Mouse (Mus musculus): Measurements from ENCODE around the gene Sh2b3.

The Sh2b3 gene

DNA sequence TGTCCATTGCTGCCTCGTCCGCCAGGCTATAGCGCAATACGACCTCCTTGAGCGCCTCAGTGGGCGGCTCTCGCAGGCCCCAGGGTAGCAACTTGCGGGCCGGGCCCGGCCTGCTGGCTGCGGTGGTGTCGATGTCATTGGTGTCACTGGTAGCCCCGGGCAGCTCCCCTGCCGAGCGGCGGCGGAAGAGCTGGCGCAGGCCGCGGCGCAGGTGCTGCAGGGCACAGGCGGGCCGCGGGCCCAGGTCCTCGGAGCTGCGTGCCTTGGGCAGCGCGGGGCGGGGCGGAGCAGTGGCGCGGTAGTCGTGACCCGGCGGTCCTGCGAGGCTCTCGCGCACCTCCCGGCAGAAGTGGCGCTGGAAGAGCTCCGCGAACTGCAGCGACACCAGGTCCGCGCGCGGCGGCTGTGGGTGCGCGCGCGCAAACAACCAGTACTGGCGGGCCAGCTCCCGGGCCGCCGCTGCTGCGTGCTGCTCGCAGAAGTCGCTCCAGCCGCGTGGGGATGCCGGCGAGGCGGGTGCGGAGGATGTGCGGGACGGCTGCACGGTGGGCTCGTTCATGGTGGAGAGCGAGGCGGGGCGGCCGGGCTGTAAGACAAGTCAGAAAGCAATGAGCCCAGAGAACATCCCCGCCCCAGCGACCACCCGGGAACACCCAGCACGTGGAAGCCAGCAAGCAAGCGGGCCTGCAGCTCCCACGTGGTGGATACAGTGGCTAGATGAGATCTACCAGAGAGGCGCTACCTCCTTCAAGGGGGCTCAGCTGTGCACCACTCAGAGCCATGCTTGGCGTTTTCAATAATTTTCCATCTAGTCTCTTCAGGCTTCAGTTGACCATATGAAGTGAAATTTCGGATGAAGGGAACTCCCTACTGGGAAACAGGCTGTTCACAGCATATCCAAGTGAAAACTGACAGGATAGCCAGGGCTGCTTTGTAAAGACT lies 8.7 kb downstream of the Sh2b3 start:
- in situ Hi-C loops (cut with MboI, MseI) = loop anchor here (25.0 kb wide), 2 partner anchors 534 to 1316 kb away; partner anchors contain the start of genes Fam216a, Gpn3, Plbd2 and Rad9b

DNA sequence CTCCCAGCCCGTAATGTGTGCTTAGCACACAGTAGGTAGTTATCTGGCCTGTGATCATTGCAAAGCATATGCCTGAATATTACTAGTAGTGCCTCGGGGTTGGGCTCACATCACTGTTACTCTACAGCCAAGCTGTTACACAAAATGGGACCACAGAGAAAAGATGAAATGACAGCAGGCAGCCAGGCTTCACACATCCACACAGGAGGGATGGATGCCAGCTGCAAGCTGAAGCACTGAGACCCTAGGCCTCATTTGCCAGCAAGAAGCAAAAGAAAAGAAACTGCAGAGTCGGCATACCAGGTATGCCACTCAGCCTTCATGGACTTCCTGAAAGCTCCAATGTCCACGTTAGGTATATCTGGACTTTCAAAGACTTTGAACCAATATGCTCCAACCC lies 9.6 kb downstream of the Sh2b3 start:
- in situ Hi-C loops (cut with MboI, MseI) = loop anchor here (25.0 kb wide), 2 partner anchors 534 to 1316 kb away; partner anchors contain the start of genes Fam216a, Gpn3, Plbd2 and Rad9b

DNA sequence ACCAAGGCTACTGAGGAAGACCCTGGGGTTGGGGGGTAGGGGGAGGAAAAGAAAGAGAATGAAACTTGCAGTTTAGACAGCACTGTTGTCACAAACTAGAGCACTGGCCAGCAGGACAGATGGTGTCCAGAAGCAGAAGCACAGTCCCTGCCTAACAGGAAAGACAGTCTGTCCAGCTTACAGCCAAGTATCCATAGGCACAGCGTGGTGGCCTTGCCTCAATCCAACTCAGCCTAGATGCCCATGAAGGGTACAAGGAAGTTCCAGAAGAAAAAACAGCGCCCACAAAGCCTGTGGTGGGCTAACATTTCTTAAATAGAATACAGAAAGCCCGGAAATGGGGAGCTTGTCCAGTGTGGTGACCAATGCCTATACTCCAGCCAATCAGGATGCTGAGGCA lies 11.8 kb downstream of the Sh2b3 start:
- in situ Hi-C loops (cut with MboI, MseI) = loop anchor here (25.0 kb wide), 2 partner anchors 537 to 1313 kb away; partner anchors contain the start of genes Fam216a, Gpn3, Plbd2 and Rad9b

DNA sequence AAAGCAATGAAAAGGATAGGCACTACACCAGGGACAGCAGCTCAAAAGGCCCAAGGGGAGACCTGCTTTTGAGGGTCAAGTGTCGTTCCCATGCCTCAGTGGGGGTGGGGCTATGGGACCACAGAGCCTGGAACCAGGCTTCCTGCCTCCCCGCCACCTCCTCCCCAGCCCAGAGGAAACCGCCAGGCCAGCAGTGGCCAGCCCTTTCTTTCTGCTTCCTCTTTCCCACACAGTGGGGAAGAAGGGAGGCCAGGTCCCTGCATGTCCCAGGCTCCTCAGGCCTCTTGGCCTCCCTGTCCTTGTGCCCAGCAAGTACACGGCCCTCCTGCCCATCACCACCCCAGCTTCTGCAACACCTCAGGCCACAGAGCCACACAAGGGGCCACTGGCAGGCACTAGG lies 13.3 kb downstream of the Sh2b3 start:
- in situ Hi-C loops (cut with MboI, MseI) = no loop called here

DNA sequence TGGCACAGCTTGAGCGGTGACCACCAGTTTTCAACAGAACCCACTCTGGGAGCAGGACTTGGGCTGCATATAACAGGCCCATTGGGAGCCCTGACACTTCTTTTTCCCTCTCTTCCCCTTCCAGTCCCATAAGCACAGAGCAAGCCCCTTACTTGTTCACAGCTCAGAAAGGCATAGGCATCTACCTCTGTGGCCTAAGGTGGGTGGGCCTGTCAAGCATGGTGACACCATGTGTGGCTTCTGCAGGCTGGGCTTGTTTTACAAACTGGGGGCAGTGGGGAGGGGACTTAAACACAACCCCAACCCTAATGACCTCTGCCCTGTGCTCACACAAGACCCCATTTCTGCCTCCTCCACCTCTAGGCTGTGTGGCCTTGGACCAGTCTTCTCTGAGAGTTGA lies 13.8 kb downstream of the Sh2b3 start:
- in situ Hi-C loops (cut with MboI, MseI) = no loop called here

DNA sequence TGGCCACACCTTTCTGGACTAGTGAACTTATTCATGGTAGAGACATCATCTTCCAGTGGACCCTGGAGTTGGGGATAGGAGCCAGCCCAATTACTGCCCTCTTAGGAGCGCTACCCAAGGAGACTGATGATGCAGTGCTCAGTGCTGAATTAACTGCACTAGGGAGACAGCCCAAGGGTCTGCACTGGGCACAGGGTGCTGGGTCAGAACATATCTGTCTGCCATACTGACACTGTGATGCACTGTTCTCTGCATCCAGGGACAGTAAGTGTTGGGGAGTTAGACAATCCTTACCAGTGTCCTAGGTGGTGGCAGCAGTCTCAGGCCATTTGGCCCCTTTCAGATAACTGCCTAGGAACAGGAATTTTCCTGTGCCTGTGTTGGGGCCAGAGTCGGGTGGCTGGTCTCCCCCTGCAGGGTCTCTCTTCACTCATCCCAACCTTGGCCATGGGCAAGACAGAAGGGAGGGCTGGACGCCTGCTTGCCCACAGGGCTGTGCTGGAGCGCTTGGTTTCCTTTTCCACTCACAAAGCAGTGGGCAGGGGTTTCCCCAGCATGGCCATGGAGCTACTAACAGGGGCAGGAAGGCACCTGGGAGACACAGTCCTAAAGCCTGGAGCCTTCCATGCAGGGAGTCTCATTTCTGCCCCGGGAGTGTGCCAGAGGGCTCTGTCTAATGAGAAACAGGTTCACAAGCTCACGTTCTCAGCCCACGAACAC lies 14.5 kb downstream of the Sh2b3 start:
- in situ Hi-C loops (cut with MboI, MseI) = no loop called here

DNA sequence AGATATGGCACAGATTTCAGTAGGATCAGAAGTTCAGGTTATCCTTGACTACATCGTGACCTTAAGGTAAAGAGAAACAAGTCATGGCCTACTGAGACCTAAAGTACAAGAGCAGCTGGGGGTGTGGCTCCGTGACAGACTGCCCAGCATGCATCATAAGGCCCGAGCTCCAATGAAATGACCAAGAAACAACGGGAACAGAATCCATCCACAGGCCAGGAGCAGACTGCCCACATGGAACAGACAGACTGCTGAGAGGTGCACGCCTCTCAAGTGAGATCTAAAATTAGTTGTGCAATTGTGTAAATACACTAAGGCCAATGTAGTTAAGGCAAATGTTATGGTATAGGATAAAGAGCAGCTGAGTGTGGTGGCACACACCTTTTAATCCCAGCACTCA lies 15.9 kb downstream of the Sh2b3 start:
- in situ Hi-C loops (cut with MboI, MseI) = no loop called here

DNA sequence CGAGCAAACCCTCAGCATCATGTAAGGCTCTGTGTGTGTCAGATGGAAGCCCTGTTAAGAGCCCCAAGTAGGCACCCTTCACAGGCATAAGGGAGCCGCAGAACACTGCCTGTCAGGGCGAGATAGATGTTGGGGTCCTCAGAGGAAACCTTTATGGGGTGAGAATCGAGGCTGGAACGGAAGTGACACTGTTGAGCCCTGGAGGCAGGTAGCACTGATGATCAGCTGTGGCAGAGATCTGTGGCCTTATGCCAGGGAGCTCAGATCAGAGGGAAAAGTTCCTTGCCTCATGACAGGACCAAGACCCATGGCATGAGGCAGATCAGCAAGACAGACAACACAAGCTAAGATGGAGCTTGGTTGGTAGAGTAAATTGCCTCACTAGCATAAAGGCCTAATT lies 16.3 kb downstream of the Sh2b3 start:
- in situ Hi-C loops (cut with MboI, MseI) = no loop called here

DNA sequence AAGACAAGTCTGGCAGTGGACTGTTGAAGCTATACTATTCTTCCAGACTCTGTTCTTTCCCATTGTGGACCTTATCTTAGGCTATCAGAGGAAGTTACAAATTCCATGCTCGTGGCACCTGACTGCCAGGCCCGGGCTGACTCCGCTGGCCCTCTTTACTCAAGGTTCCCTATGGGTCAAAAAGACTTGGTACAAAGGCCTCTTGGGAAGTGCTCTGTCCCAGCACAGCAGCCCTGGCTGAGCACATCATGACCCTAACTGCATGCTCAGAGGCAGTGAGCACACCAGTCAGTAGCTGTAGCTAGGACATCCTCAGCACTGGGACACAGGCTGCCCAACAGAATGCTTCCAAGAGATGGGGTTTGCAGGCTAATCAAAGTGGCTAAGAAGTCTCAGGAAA lies 16.8 kb downstream of the Sh2b3 start:
- in situ Hi-C loops (cut with MboI, MseI) = no loop called here

DNA sequence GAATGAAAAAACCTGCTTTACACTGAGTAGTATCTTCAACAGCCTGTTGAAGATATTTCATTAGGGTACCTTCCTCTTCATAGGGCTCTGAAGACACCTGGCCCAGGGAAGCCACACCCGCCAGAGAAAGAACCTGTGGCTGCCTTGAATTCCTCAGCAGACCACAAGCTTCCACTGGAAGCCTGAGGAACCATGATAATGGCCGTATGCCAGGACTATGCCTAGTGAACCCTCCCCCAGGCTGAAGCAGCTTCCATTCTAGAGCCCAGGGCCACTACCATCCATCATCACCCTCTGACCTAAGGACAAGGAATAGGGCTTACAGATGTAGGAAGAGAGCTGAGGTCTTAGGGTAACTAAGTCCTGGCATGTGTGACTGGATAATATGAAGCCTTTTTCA lies 17.3 kb downstream of the Sh2b3 start:
- in situ Hi-C loops (cut with MboI, MseI) = no loop called here

DNA sequence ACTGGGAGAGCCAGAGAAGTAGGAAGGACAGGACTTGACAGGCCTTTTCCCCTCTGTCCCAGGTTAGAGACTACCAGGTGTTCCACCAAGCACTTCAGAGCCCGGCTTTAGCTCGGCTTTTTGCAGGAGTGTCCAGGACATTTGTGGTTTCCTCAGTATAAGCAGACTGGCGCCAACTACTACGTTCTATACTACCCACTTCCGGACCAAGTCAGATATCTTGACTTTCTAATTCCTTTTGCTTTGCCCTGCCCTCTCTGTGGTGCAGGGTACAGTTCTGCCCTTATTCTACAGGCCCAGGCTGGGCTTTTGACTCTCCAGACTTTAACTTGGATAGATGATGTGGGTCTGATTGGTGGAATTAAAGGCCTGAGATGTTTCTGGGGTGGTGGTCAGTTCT lies 17.9 kb downstream of the Sh2b3 start:
- in situ Hi-C loops (cut with MboI, MseI) = no loop called here

DNA sequence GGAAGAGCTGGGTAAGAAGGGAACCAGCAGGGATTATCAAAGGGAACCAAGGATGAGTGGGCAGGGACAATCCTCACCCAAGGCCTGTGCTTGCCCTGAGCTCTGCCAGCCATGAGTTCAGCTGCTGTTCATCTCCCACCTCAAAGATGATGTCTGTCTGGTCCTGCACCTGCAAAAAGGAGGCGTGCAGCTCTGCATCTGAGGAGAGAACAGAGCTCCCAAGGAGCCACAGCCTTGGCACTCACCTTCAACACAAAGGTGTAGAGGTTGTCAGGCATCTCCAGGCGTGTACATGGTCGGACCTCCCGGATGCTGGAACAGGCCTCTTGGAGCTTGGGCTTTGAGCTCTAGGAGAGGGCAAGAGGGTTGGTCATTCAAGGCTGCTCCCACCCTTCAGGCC lies 18.6 kb downstream of the Sh2b3 start:
- in situ Hi-C loops (cut with MboI, MseI) = no loop called here

DNA sequence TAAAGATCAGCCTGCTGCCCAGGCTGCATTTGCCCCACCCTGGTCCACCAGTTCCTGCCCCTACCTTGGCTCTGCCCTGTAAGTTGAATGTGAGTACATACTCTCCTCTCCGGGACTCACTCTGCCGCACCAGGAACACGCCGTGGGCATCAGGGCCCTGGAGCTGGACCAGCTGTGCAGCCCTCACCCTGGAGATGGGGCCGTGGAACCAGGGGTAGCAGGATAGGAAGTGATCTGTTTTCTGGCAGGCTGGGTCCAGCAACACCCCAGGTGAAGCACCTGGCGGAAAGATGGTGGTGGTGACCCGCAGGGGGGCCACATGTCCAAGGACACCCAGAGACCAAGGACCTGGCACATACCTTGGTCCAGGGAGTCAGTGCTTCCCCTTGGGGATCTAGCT lies 19.0 kb downstream of the Sh2b3 start:
- in situ Hi-C loops (cut with MboI, MseI) = no loop called here

DNA sequence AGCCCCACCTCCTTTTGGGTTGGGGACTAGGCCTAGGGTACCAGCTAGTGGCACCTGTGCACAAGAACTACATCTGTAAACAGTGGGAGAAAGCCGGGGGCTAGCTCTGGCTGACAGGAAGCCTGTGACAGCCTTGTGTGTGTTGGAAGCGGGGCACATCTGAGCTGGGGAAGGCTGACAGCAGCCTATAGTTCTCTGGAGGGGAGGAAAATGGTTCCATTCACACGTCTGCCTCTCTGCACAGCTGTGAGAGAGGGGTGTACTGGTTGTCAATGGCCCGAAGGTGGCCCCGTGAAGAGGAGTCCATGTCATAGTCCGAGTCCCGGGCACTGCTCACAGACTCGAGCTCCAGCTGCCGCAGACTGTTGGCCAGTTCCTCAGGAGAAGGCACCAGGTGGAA lies 19.9 kb downstream of the Sh2b3 start:
- in situ Hi-C loops (cut with MboI, MseI) = no loop called here

DNA sequence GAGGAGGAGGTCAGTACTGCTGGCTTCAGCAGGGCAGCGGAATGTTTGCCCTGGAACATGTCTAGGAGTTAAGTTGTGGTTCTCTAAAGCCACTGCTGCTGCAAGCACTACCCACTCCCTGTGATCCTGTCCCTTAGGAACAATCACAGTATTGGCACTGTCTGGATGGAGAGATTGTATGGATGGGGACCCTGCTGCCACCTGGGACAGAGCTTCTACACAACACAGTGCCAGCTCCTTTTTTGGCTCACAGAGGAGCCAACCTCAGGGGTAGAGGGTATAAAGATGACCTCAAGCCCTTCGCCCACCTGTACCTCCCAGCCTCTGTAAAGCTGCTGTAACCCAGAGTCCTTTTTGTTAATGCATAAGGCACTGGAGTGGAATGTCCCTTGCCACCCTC lies 20.8 kb downstream of the Sh2b3 start:
- in situ Hi-C loops (cut with MboI, MseI) = no loop called here

DNA sequence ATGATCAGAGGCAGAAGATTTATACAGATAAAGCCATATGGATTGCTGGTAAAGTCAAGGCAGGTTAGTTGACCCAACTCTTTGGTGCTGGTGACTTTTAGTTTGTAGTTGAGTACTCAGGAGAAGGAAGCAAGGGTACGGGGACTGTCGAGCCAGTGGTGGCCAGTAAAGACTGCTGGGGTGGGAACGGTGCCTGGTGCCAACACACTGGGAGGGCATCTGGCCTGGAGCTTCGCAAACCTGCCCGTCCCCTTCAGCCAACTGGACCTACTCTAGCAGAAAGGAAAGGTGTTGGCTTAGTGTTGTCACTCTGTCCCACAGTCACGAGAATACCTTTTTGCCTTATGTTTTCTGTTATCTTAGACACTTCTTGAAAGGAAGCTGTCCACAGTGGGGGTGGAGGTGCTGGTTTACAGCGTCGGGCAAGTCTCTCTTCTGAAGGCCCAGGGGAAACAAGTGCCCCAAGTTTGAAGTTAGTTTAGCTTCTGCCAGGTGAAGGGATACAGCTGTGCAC lies 21.5 kb downstream of the Sh2b3 start:
- in situ Hi-C loops (cut with MboI, MseI) = no loop called here

DNA sequence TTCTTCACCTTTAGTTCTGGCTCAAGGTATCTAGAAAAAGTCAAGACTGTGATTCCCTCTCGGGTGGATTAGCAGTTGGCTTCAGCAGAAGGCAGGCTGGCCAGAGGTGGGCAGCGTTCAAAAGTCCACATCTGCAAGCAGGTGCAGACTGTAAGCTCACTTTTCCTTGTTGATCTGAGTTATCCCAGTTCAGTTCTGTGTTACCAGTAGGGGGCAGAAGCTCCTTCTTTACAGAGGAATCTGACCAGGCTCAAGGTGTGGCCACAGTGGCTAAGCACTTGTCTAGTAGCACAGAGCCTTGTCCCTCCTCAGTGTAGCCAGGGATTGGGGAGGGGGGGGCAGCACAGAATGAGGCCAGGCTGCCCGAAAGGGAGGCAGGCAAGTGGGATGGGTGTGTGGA lies 22.4 kb downstream of the Sh2b3 start:
- in situ Hi-C loops (cut with MboI, MseI) = no loop called here

DNA sequence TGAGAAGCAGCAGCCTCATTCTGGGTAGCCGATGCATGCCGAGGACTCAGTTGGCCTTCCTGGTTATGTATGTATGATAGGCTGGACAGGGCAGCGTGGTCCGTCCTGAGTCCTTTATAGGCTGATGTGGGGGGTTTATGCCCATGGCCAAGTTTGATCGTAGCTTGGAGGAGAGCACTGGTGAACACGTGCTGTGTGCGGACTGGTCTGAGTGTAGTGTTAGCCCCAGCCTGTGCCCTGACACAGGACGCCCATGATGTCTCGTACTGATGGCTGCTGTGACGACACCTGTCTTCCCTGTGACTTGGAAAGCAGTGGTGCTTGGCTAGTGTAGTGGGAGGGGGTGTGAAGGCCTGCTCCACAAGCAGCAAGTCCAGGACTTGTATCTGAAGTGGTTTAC lies 23.7 kb downstream of the Sh2b3 start:
- in situ Hi-C loops (cut with MboI, MseI) = loop anchor here (5.0 kb wide), 1 partner anchor 86 kb away; no protein-coding TSS in a partner anchor

DNA sequence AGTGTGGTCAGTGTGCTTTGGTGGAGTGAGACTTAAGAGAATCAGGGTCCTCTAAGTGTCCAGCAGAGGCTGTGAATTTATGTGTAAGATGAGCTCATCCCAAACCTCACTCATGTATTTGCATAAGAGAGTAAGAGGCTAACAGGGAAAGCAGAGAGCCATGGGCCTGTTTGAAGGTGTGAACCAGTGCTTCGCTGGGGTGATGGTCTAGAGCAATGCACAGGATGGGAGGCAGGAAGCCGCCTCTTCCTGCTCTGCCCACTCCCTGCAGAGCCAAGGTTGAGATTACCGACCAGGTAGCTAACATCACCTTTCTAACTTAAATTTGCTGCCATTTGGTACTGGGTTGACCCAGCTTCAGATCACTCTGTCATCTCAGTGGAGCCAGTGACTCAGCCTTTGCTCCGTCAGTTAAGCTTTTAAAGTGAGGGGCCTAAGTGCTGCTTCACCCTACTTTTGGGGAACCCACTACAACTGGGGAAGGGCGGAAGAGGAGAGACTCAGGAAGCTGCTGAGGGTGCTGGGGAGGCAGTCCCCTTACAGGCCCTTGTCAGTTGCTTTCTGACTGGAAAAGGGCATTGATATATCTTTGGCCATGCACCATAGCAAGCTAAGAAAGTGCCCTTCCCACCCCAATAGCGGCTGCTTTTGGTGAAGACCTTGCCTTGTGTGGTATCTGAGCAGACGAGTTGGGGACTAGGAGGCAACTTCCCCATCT lies 24.8 kb downstream of the Sh2b3 start:
- in situ Hi-C loops (cut with MboI, MseI) = loop anchor here (5.0 kb wide), 1 partner anchor 85 kb away; no protein-coding TSS in a partner anchor

DNA sequence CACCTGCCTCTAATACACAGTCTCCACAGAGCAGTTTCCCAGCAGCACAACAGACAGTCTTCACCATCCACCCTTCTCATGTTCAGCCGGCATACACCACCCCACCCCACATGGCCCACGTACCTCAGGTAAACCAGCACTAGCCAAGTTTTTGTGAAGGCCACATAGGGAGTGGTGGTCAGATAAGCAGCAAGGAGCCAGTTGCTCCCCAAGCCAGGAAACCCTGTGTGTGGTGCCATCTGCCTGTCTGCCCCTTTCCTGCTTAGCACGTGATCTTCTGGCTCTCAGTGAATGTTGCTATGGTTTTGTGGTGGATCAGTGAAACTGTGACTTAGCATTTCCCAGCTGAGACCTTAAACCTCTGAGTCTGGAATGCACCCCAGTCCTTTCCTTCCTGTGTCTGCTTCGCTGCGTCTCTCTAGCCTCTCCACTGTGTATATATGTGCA lies 25.9 kb downstream of the Sh2b3 start:
- in situ Hi-C loops (cut with MboI, MseI) = loop anchor here (5.0 kb wide), 1 partner anchor 84 kb away; no protein-coding TSS in a partner anchor
